Mouse (Mus musculus) ES-E14 (cell line): Measurements from ENCODE around the gene Kifc5b. TPM values are rescaled to one million over a fixed set of nuclear protein-coding genes. Genes with fewer than 3 reads are reported as not detected.

Experiments used
- DNase-seq: peaks from one replicate; pipeline ENCODE4 v3.0.0-alpha.2; 2013; ENCODE audit warnings: low read depth, low spot score
- H3K27ac ChIP-seq: 2 replicates; pipeline ENCODE4 v1.5.1; 2012; ENCODE audit warnings: low read depth, mild to moderate bottlenecking, low read length, moderate library complexity, mixed read lengths; ENCODE audit not compliant: poor library complexity, insufficient read depth, severe bottlenecking
- H3K36me3 ChIP-seq: 2 replicates; pipeline ENCODE4 v1.6.1; 2012; ENCODE audit warnings: mild to moderate bottlenecking, low read length, moderate library complexity, mixed read lengths; ENCODE audit not compliant: control insufficient read depth, poor library complexity, insufficient read depth, severe bottlenecking
- H3K4me1 ChIP-seq, 2 experiments: fragments of 150-350 bp in 1 of 2; sonication (generic) in 1 of 2; 2 replicates each; pipeline ENCODE4 v1.6.1; 2012; ENCODE audit warnings: low read length in 2 of 2, mild to moderate bottlenecking in 1 of 2, mixed read lengths in 1 of 2; ENCODE audit not compliant: control insufficient read depth in 2 of 2, insufficient read depth in 2 of 2, poor library complexity in 1 of 2
- H3K4me3 ChIP-seq, 2 experiments: fragments of 150-350 bp in 1 of 2; sonication (generic) in 1 of 2; 2 replicates each; pipeline ENCODE4 v1.5.1; 2012; ENCODE audit warnings: low read length in 2 of 2, low read depth in 1 of 2, mild to moderate bottlenecking in 1 of 2, mixed read lengths in 1 of 2; ENCODE audit not compliant: insufficient read depth in 1 of 2, poor library complexity in 1 of 2, severe bottlenecking in 1 of 2
- H3K9ac ChIP-seq: 2 replicates; pipeline ENCODE4 v1.6.1; 2012; ENCODE audit warnings: low read depth, mild to moderate bottlenecking, low read length, mixed read lengths; ENCODE audit not compliant: poor library complexity, insufficient read depth, severe bottlenecking
- H3K9me3 ChIP-seq: fragments of 150-350 bp; sonication (generic); 2 replicates; pipeline ENCODE4 v1.6.1; 2012; ENCODE audit warnings: low read depth, mild to moderate bottlenecking, low read length; ENCODE audit not compliant: control insufficient read depth, insufficient read depth
- CHD2 ChIP-seq: IDR thresholded peaks from 2 replicates; pipeline ENCODE4 v1.6.1; 2014; ENCODE audit warnings: mild to moderate bottlenecking, low read depth, low read length, inconsistent platforms
- HCFC1 ChIP-seq: IDR thresholded peaks from 2 replicates; pipeline ENCODE4 v1.6.1; 2012; ENCODE audit warnings: low read length, inconsistent platforms, borderline replicate concordance; ENCODE audit not compliant: insufficient read depth
- MAFK ChIP-seq: IDR thresholded peaks from 2 replicates; pipeline ENCODE4 v1.6.1; 2014; ENCODE audit warnings: mild to moderate bottlenecking, low read depth, low read length, inconsistent platforms; ENCODE audit not compliant: insufficient read depth
- ZC3H11A ChIP-seq: IDR thresholded peaks from 2 replicates; pipeline ENCODE4 v1.6.1; 2012; ENCODE audit warnings: low read depth, mild to moderate bottlenecking, inconsistent platforms, low read length, borderline replicate concordance
- ZNF384 ChIP-seq: IDR thresholded peaks from 2 replicates; pipeline ENCODE4 v1.6.1; 2012; ENCODE audit warnings: low read depth, low read length, inconsistent platforms
- in situ Hi-C, 2 experiments: fragments of 600-800 bp; cut with MboI; formaldehyde crosslinking; loops; one replicate each; pipeline ENCODE4 v1.15.1; 2025; ENCODE audit warnings: low sequenced_read_pairs in 2 of 2, inconsistent platforms in 1 of 2; ENCODE audit not compliant: unreplicated experiment in 2 of 2
- total RNA-seq: library from RNA; depleted of rRNA; stranded (reverse); fragments of 300-350 nt; gene quantifications from 2 replicates; pipeline ENCODE4 v1.2.3, GENCODE M21; 2012

Gene Kifc5b
- total RNA-seq, 1 experiment, result 52.5 TPM

GRCm38 (mm10) chr17:26884995-26885926 is 31.6 kb upstream of the Kifc5b start:
- Histone ChIP-seq H3K9ac (0 out of 2 replicates have a peak overlapping the region, but pooled peaks have one; percentile 43), H3K9me3 (no peaks in the 10 kb centered on the region)

GRCm38 (mm10) chr17:26886047-26886749 is 30.7 kb upstream of the Kifc5b start:
- TF ChIP-seq HCFC1, result peak; percentile 55; the same call in 1 of the 2 replicates
- TF ChIP-seq ZC3H11A, result peak; percentile 88
- TF ChIP-seq ZNF384, result no peak
- H3K36me3 ChIP-seq, result no peaks in the 10 kb centered on the region; the same call in 1 of the 2 replicates
- peak overlapping the region; percentile 22 to 53 for H3K4me3 ChIP-seq
- H3K9me3 ChIP-seq, result no peaks in the 10 kb centered on the region
- H3K4me1 ChIP-seq, result peaks cover 0 to 4% of the 10 kb centered on the region in 2 experiments; a peak in 2 of 4 replicates
- no peak overlapping the region for H3K27ac ChIP-seq
- peak; percentile 75 for DNase-seq
- no peak overlapping the region for H3K9ac ChIP-seq
- in situ Hi-C loops, result loop anchor here in 1 of 2 experiments (10.0 to 25.0 kb wide), 3 partner anchors 91 to 424 kb away; no protein-coding TSS in a partner anchor

More at GRCm38 (mm10) chr17:26884995-26885926, 31.6 kb upstream of the Kifc5b start:
- H3K4me3 ChIP-seq, result 0 out of 4 replicates have a peak overlapping the region, but pooled peaks of 1 of the 2 experiments have one; percentile 35
- no peak for TF ChIP-seq MAFK
- TF ChIP-seq ZNF384, result no peak
- TF ChIP-seq HCFC1, result no peak
- TF ChIP-seq ZC3H11A, result no peak
- no peak for TF ChIP-seq CHD2
- in situ Hi-C loops, result loop anchor here in 1 of 2 experiments (10.0 to 25.0 kb wide), 3 partner anchors 90 to 423 kb away; no protein-coding TSS in a partner anchor
- no peak overlapping the region for H3K27ac ChIP-seq
- DNase-seq, result peak; percentile 63
- no peaks in the 10 kb centered on the region; the same call in 1 of the 2 replicates for H3K36me3 ChIP-seq
- H3K4me1 ChIP-seq, result peaks cover 0 to 4% of the 10 kb centered on the region in 2 experiments; a peak in 2 of 4 replicates

GRCm38 (mm10) chr17:26887926-26888325 is 29.0 kb upstream of the Kifc5b start:
- Histone ChIP-seq H3K36me3 (no peaks in the 10 kb centered on the region; the same call in 1 of the 2 replicates), H3K27ac (no peak overlapping the region), H3K9ac (no peak overlapping the region), H3K4me1 (peaks cover 0 to 4% of the 10 kb centered on the region in 2 experiments; a peak in 2 of 4 replicates), H3K9me3 (no peaks in the 10 kb centered on the region), H3K4me3 (no peak overlapping the region)
- in situ Hi-C loops, result loop anchor here in 1 of 2 experiments (10.0 to 25.0 kb wide), 3 partner anchors 93 to 426 kb away; no protein-coding TSS in a partner anchor
- TF ChIP-seq ZNF384, result no peak
- no peak for TF ChIP-seq MAFK
- TF ChIP-seq HCFC1, result no peak
- no peak for TF ChIP-seq CHD2
- TF ChIP-seq ZC3H11A, result no peak
- DNase-seq, result no peak

- H3K9me3 ChIP-seq, result no peaks in the 10 kb centered on the region
- H3K4me3 ChIP-seq, result no peak overlapping the region
- no peaks in the 10 kb centered on the region for H3K36me3 ChIP-seq
- H3K27ac ChIP-seq, result no peak overlapping the region
- H3K4me1 ChIP-seq, result peaks cover 0 to 3% of the 10 kb centered on the region in 2 experiments; a peak in 1 of 4 replicates
- no peak for DNase-seq
- TF ChIP-seq CHD2 (no peak), ZNF384 (no peak), MAFK (no peak), ZC3H11A (no peak), HCFC1 (no peak)
- no peak overlapping the region for H3K9ac ChIP-seq
- in situ Hi-C loops, result loop anchor here in 1 of 2 experiments (25.0 kb wide), 2 partner anchors 206 to 431 kb away; no protein-coding TSS in a partner anchor
Measured at GRCm38 (mm10) chr17:26892635-26893375, 24.1 kb upstream of the Kifc5b start.
